Mouse (Mus musculus): ENCODE measurements around the gene Chrm5. TPM values are rescaled to one million over a fixed set of nuclear protein-coding genes. Genes with fewer than 3 reads are reported as not detected.

The Chrm5 gene
- polyA plus RNA-seq, 1 experiment from 2014 or later, result 0.22 TPM

DNA sequence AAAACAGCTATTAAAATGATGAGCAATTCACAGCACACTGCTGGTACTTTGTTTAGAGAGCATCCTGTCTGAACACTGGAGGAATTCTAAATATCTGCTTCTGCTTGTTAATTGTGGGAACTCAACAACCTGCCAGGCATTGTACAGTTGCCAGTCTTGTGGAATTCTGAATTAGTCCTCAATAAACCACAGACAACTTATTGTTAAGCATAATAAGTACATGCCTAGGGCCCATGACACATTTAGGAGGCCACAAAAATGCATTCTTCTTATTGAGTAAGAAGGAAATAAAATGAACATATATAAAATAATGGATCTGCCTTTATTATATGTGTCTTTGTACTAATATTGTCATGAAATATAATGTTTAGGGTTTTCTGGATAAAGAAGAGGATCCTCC lies 35.1 kb downstream of the Chrm5 start:
- no peak overlapping the region for H3K4me3 ChIP-seq (replicated peaks)
- no peak overlapping the region for H3K9ac ChIP-seq
- H3K27me3 ChIP-seq, result no peaks in the 10 kb centered on the region

DNA sequence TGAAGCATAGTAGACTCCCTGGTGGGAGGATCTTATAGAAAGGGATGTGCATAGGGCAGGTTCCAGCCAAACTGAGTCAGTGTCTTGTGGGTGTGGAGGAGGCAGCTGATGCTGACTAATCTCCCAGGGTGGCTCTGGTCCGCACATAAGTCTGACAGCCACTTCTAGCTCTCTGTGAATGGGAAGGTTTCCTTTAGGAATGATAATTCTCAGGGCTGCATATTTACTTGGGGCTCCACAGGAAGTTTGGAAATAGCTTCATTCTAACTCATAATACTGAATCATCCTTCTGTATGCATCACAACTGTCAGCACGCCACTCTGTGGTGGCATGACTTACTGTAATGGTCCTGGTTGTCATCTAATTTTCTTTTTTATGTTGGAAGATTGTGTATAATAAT lies 37.1 kb downstream of the Chrm5 start:
- 62% methylated on average over 2 of the region's 2 CpGs for WGBS
- ATAC-seq (replicated peaks; ENCODE audit: low FRiP score), result no peak
- no peak overlapping the region for H3K4me2 ChIP-seq
- no peaks in the 10 kb centered on the region for H3K4me1 ChIP-seq
- H3K27me3 ChIP-seq, result no peaks in the 10 kb centered on the region
- H3K36me3 ChIP-seq, result no peaks in the 10 kb centered on the region
- no peak overlapping the region for H3K27ac ChIP-seq
- H3K9ac ChIP-seq, result no peak overlapping the region
- H3K4me3 ChIP-seq (replicated peaks), result no peak overlapping the region
- no peaks in the 10 kb centered on the region for H3K9me3 ChIP-seq (replicated peaks)

More for the DNA sequence above, 35.1 kb downstream of the Chrm5 start:
- no peaks in the 10 kb centered on the region for H3K4me1 ChIP-seq
- H3K27ac ChIP-seq, result no peak overlapping the region
- no peak overlapping the region for H3K4me2 ChIP-seq
- no peak for ATAC-seq (replicated peaks; ENCODE audit: low FRiP score)
- no peaks in the 10 kb centered on the region for H3K36me3 ChIP-seq
- H3K9me3 ChIP-seq (replicated peaks), result no peaks in the 10 kb centered on the region

DNA sequence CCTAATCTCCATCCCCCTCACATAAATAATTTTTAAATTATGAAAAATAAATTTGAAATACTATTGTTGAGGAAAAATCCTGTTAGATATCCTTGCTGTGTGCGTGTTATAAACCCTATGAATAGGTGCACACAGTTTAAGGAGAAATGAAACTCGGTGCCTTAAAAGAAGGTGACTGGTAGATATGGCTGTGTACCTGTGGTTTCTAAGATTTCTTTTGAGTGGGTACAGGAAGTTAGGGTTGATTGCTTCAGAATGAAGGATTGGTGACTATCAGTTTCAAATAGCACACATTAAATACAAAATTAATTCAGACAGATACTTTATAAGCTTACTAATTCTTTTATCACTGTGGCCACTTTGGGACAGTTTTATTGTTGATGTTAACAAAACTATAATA lies 43.0 kb downstream of the Chrm5 start:
- 86% methylated on average over 2 of the region's 2 CpGs for WGBS
- no peak for ATAC-seq (replicated peaks; ENCODE audit: low FRiP score)
- H3K4me2 ChIP-seq, result no peak overlapping the region
- H3K27me3 ChIP-seq, result no peaks in the 10 kb centered on the region
- no peaks in the 10 kb centered on the region for H3K9me3 ChIP-seq (replicated peaks)
- H3K27ac ChIP-seq, result no peak overlapping the region
- H3K4me3 ChIP-seq (replicated peaks), result no peak overlapping the region
- no peaks in the 10 kb centered on the region for H3K36me3 ChIP-seq
- no peak overlapping the region for H3K9ac ChIP-seq
- no peaks in the 10 kb centered on the region for H3K4me1 ChIP-seq

DNA sequence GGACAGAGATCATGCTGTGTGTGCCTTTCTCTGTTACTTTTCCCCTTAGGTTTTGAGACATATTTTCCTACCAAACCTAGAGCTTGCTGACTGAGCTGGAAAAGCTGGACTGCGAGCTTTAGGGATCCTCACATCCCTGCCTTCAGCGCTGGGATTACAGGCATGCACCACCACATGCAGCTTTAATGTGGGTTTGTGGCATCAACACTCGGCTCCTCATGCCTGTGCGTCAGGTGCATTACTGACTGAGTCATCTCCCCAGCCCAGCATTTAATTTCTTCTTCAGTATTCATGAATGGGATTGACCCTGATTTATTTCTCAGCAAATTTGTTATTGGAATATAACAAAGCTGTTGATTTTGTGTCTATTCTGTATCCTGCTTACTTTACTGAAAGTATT lies 44.3 kb downstream of the Chrm5 start:
- 81% methylated on average over 4 of the region's 4 CpGs for WGBS
- no peak for ATAC-seq (replicated peaks; ENCODE audit: low FRiP score)
- no peaks in the 10 kb centered on the region for H3K9me3 ChIP-seq (replicated peaks)
- no peaks in the 10 kb centered on the region for H3K36me3 ChIP-seq
- H3K4me3 ChIP-seq (replicated peaks), result no peak overlapping the region
- no peak overlapping the region for H3K4me2 ChIP-seq
- no peak overlapping the region for H3K27ac ChIP-seq
- no peaks in the 10 kb centered on the region for H3K4me1 ChIP-seq
- no peak overlapping the region for H3K9ac ChIP-seq
- H3K27me3 ChIP-seq, result no peaks in the 10 kb centered on the region

DNA sequence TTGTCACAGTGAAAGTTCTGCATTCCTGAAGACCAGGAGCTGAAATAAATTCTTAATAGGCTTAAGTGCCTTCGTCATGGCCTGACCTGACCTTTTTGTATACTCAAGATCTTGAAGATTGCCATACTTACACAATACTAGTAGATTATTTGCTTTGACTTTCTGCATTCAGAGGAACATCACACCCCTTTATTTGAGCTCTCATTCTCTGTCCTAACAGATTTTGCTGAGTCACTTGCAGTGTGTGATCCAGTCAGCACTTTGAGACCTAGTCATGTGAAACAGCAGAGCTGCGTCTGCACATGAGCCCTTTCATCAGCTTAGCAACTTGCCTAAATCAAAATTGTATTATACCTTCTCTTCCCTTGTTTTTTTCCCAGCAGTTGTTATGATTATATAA lies 47.2 kb downstream of the Chrm5 start:
- WGBS, result 58% methylated on average over 2 of the region's 2 CpGs
- Histone ChIP-seq H3K27me3 (no peaks in the 10 kb centered on the region), H3K4me3 (replicated peaks) (no peak overlapping the region), H3K4me2 (no peak overlapping the region), H3K9ac (no peak overlapping the region), H3K27ac (no peak overlapping the region), H3K9me3 (replicated peaks) (no peaks in the 10 kb centered on the region), H3K36me3 (no peaks in the 10 kb centered on the region), H3K4me1 (no peaks in the 10 kb centered on the region)
- ATAC-seq (replicated peaks; ENCODE audit: low FRiP score), result no peak

DNA sequence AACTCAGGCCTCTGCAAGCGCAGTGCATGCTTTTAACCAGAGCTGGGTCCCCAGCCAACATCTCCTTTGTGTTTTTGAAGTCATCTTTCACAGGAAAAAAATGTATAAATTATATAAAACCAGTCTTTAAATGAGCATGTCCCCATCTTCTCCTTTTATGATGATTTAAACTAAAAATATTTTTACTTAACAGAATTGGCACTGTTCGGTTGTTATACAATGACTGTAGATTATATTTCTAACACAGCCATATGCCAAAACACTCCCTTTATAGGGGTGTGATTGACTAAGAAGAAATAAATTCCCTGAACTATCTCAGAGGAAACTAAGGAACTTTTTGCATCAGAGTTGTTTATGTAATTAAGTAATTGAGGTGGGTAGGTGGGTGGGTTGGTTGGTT lies 48.0 kb downstream of the Chrm5 start:
- Histone ChIP-seq H3K4me2 (no peak overlapping the region), H3K4me3 (replicated peaks) (no peak overlapping the region), H3K27me3 (no peaks in the 10 kb centered on the region), H3K36me3 (no peaks in the 10 kb centered on the region), H3K27ac (no peak overlapping the region), H3K4me1 (no peaks in the 10 kb centered on the region), H3K9ac (no peak overlapping the region), H3K9me3 (replicated peaks) (no peaks in the 10 kb centered on the region)
- WGBS, result 85% methylated on average over 2 of the region's 2 CpGs
- no peak for ATAC-seq (replicated peaks; ENCODE audit: low FRiP score)

DNA sequence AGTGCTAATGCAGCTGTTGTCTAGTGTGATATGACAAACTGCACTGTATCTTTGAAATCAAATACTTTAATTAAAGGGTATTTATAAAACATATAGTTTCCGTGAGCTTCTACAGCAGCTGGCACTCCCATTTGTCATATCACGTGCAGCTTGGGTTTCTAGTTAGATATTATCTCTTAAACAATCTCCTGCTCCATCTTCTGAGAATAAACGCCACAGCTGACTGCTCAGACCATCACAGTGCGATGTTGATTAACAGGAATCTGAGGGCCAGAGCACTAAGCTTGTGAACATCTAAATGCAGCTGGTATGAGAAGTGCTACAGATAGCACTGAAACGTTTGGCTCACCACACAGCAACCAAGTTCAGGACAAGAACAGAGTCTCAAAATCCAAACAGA lies 50.2 kb downstream of the Chrm5 start:
- Histone ChIP-seq H3K4me3 (replicated peaks) (no peak overlapping the region), H3K9ac (no peak overlapping the region), H3K9me3 (replicated peaks) (no peaks in the 10 kb centered on the region), H3K27ac (no peak overlapping the region), H3K4me2 (no peak overlapping the region), H3K36me3 (no peaks in the 10 kb centered on the region), H3K27me3 (no peaks in the 10 kb centered on the region), H3K4me1 (no peaks in the 10 kb centered on the region)
- 57% methylated on average over 5 of the region's 5 CpGs for WGBS
- ATAC-seq (replicated peaks; ENCODE audit: low FRiP score), result no peak

DNA sequence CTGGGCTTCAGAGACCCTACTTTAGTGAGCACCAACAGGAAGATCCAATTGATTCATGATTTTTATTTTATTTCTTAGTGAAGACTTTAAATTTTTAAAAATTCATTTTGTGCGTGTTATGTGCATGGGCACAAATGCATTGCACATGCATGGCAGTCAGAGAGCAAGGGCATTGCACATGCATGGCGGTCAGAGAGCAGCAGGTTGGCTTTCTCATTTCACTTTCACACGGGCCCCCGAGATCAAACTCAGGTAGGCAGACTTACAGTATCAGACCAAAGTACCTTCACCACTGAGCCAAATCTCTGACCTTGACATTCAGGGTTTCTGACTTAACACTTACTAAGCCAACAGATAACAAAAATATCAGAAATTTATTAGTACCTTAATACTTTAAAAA lies 50.9 kb downstream of the Chrm5 start:
- Histone ChIP-seq H3K4me1 (no peaks in the 10 kb centered on the region), H3K27me3 (no peaks in the 10 kb centered on the region), H3K36me3 (no peaks in the 10 kb centered on the region), H3K4me3 (replicated peaks) (no peak overlapping the region), H3K9ac (no peak overlapping the region), H3K27ac (no peak overlapping the region), H3K9me3 (replicated peaks) (no peaks in the 10 kb centered on the region), H3K4me2 (no peak overlapping the region)
- ATAC-seq (replicated peaks; ENCODE audit: low FRiP score), result no peak
- WGBS, result 92% methylated on average over 4 of the region's 4 CpGs

Other genes with a start within 250 kb of the Chrm5 start
- gene Lpcat4, start 241.3 kb downstream of the Chrm5 start, polyA plus RNA-seq (2015; fragmentation: Nextera tagmentation; extraction: Ambion mirVana), result 23.1 and 25.7 TPM in 2 replicates
- gene Nutm1, start 221.5 kb downstream of the Chrm5 start, polyA plus RNA-seq (2015; fragmentation: Nextera tagmentation; extraction: Ambion mirVana), result 0.08 TPM in 1 of 2 replicates, not detected in the other
- gene Nop10, start 218.8 kb downstream of the Chrm5 start, polyA plus RNA-seq (2015; fragmentation: Nextera tagmentation; extraction: Ambion mirVana), result 242 and 259 TPM in 2 replicates
- 9.5 and 10.7 TPM in 2 replicates for gene Slc12a6, start 214.9 kb downstream of the Chrm5 start, polyA plus RNA-seq (2015; fragmentation: Nextera tagmentation; extraction: Ambion mirVana)
- not detected in 2 replicates for gene Gm21985, start 214.5 kb downstream of the Chrm5 start, polyA plus RNA-seq (2015; fragmentation: Nextera tagmentation; extraction: Ambion mirVana)
- 120 and 123 TPM in 2 replicates for gene Emc4, start 112.7 kb downstream of the Chrm5 start, polyA plus RNA-seq (2015; fragmentation: Nextera tagmentation; extraction: Ambion mirVana)
- 38.4 and 42.3 TPM in 2 replicates for gene Katnbl1, start 101.6 kb downstream of the Chrm5 start, polyA plus RNA-seq (2015; fragmentation: Nextera tagmentation; extraction: Ambion mirVana)
- gene Emc7, start 25.8 kb downstream of the Chrm5 start, polyA plus RNA-seq (2015; fragmentation: Nextera tagmentation; extraction: Ambion mirVana), result 19.3 and 20.0 TPM in 2 replicates
- 7.2 and 9.3 TPM in 2 replicates for gene Aven, start 12.2 kb upstream of the Chrm5 start, polyA plus RNA-seq (2015; fragmentation: Nextera tagmentation; extraction: Ambion mirVana)